Mouse (Mus musculus) T-cell, adult 2 months (primary cell): ENCODE results near the gene Tspan13.
A peak's percentile ranks its signal among the peaks of the same experiment; 100 is the strongest.

Experiments used
- DNase-seq: peaks from one replicate; pipeline ENCODE4 v3.0.0; 2022; ENCODE audit warnings: low spot score

Tspan13 gene

DNA sequence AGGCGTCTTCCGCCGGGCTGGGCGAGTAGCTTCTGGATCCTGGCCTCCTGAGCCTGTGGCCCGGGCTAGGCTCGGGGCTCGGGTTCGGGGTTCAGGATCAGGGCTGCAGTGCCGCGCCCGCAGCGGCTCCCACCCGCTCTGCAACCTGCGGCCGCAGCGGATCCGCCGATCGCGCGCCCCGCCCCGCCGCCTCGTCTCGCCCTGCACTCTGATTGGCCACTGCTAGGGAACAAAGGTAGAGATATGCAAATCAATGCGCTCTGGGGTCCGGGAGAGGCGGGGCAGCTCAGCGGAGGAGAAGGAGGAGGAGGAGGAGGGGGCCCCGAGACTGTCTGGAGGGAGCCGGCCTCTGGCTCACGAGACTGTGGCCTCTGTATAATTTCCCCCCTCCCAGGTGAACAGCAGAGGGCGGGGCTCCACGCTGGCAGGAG, at the start of gene Tspan13:
TSS of gene Tspan13 (minus strand) at position 153 of the 431 bp plus-strand sequence.
- DNase-seq: peak; percentile 92

DNA sequence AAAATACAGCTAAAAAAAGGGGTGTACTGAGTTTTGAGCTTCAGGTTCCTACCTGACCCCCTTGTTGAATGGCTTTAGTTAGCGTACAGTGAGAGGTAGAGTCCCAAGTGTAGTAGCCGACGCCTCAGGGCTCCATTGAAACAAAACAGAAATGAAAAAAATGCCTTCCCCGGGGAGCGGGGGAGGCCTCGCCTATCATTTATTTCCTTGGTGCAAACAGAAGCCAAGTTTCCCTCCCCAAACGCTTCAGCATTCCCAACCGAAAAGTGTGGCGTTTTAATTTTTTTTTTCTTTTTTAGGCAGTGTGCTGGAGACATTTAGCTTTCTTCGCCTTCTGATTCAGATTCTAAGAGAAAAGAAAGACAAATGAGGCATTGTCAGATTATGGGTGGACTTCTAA, 49.7 kb upstream of the Tspan13 start:
- DNase-seq: no peak

DNA sequence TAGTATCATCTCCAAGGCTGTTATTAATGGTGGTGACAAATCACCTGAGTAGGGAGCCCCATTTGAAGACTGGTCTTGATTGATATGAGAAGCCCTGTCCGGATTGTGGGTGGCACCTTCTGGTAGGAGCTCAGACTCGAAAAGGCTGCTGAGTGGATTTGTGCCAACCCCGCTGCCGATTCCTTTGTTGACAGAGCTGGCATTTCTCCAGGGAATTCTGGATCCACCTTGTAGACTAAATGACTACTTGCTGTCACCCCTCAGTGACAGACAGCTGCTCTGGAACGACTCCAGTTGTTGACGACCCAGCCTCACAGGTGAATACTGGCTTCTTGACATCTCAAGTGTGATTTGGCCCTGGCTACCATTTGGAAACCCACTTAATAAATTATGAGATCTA, 46.9 kb upstream of the Tspan13 start:
- DNase-seq: no peak

DNA sequence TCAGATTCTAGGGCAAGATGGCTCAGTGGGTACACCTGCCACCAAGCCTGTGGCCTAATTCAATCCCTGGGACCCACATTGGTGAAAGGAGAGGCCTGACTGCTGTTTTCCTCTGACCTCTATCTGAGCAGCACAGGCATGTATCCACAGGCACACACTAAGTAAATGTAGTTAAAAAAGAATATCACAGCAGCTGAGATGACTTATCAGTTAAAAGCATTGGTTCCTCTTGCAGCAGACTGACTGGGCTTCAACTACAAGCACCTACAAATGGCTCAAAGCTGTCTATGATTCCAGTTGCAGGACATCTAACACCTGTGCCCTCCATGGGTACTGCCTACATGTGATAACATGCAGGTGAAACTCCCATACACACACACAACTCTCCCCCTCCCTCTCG, 46.5 kb upstream of the Tspan13 start:
- DNase-seq: no peak

DNA sequence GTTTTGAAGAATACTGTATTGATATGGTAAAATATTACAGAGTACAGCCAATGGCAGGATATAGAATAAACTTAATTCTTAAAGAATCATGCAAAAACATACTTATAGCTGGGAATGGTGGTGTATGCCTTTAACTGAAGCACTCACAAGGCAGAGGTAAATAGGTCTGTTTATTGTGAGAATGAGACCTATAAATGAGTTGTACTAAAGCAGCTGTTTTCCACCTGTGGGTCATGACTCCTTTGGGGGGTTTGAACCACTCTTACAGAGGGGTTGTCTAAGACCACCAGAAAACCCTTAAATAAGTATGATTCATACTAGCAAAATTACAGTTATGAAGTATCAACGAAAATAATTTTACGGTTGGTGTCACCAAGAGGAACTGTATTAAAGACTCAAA, 43.1 kb upstream of the Tspan13 start:
- no peak for DNase-seq

DNA sequence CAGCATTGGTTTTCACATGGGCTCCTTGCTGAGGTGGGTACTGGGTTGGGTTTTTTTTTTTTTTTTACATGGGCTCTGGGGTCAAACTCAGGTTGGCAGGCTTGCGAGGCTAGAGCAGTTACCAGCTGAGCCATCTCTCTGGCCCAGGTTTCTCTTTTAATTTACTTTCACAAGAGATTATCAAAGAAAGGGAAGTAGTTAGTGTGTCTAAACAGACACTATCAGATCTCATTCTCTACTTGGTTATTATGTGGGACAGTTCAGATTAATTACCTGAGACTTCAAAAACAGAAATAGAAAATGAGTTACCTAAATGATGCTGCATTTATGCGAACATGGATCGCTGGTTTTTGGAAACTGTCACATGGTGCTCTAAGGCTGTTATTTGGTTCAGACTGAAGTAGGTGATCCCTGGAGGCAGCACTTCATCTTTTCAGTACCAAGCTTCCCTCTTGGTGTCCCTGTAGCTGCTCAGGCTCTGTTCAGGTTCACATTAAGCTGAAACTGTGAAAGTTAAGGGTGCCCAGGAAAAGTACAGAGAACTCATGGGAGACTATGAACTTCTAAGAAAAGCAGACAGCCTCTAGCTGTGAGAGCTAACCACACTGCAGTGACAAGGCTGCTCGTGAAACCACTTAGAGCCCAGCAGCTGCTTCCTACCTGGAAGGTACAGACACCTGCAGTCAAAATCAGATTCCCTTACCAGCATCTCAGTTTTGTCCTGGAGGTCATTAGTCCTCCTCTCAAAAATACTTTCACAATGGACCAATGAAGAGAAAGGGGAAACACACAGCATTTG, 36.0 kb upstream of the Tspan13 start:
- no peak for DNase-seq

DNA sequence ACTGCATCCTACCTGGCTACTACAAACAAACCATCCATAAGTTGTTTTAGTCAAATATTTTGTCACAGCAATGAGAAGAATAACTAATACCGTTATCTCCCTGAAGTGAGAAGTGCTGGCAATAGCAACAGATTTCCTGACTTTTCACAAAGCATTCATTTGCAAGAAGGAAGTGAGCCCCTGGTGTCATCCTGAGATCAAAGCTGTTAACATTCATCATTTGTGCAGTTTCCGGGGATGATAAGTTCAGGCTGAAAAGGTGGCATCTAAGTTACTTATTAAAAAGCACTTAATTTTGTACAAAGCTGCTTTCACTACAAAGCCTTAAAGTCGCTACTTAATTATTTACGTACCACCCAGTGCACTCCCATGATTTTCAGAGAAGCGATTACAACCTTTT, 30.6 kb upstream of the Tspan13 start:
- peak; percentile 14 for DNase-seq

DNA sequence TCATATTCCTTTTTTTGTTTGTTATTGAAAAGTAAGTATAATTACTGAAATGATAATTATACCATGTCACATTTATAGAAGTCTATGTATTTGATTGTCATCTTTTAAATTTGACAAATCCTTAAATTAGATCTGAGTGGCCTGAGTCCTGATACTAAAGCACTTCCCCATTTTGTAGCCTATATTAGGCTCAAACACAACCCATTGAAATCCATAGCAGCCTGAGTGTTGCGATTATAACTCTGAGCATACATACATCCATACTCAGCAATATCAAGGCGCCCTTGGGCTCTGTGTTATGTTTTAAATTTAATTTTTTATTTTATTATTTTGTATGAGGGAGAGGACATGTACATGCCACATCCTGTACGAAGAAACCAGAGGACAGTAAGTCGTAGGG, 27.9 kb upstream of the Tspan13 start:
- DNase-seq: no peak

DNA sequence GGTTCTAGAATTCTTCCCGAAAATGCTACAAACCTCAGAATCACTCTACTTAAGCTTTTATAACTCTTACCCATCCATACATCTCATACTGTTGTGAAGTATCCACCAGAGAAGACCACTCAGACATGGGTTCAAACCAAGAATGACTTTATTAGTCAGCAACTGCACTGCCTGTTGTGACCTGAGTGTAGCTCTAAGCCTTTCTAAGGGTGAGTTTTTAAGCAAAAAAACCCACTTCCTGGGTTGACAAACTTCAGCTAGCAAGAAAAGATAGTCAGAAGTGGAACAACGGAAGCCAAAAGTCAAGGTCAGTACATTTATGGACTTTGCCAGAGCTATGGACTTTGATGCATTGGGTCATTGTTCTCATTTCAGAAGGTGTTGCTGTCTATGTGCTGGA, 25.2 kb upstream of the Tspan13 start:
- DNase-seq: no peak

DNA sequence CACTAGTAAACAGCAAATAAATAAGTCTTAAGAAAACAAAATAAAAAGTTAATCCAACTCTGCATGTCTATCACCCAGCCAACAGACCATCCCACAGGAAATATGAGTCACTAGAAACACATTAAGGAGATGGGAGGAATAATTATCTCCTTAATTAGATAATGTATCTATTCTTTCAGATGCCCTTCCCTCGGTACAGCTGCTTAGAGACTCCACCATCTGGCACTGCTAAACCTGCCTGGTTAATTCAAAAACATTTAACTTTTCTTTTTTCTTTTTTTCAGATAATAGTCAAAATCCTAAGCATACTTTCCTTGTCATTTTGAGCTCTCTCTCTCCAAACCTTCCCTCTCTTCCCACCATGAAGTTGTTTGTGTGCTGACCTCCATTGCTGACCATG, 23.6 kb upstream of the Tspan13 start:
- no peak for DNase-seq

DNA sequence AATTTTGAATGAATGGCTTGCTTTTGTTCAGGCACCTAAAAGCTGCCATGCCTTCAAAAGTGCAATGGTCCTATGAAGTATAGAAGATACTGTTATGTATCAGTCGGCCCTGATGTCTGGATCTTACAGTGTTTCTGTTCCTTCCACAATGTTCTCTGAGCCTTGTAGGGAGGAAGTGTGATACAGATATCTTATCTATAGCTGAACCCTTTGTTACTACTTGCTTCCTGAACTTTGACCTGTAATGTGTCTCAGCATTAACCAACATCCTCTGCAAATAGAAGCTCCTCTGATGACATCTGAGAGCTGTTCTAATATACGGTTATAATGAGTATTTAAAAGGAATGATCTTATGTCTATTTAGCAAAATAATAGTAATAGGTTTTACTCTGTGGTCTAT, 15.4 kb upstream of the Tspan13 start:
- DNase-seq: no peak

DNA sequence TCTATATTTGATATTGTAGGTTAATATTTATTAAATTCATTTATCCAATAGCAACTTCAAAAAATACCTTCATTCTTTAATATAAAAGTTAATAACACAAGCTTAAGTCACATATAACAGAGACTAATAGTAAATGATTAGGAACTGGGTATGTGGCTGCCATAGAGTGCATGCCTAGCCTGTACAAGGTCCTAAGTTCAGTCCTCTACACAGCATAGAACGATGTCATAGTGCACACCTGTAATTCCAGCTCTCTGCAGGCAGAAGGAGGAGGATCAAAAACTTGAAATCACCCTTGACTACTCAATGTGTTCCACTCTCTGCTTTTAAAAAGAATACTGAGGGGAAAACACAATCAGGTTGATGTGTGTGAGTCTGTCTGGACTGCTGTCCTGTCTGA, 8.0 kb upstream of the Tspan13 start:
- DNase-seq: no peak

DNA sequence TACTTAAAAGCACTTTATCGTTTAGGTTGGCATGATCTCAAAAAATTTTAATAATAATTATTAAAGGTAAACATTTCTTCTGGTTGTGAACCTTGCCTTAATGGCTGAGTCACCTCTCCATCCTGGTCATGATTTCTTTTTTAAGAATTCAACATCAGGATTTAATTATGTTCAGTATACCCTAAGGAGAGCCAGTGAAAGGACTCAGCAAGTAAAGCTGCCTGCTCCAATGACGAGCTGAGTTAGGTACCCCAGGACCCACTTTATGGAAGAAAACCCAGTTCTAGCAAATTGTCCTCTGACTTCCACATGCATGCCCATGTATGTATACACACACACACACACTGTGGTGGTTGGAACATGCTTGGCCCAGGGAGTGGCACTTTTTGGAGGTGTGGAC, 5.3 kb upstream of the Tspan13 start:
- no peak for DNase-seq

DNA sequence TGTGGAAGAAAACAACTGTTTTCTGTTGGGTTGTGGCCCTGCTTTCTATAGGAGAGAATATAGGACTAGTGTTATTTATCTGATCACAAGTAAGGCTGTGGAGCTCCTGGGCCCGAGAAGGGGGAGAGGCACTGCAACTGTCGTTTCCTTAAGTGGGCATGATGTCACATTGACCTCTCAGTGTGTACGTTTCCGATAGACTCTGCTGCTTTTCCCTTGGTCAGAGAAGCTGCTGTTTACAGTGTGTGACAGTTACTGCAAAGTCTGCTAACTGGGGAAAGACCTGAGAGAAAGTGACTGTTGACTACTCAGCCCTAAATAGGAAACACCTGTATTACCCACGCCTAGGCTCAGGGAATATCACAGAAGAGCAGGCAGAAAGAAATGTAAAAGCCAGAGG, 3.9 kb upstream of the Tspan13 start:
- no peak for DNase-seq

DNA sequence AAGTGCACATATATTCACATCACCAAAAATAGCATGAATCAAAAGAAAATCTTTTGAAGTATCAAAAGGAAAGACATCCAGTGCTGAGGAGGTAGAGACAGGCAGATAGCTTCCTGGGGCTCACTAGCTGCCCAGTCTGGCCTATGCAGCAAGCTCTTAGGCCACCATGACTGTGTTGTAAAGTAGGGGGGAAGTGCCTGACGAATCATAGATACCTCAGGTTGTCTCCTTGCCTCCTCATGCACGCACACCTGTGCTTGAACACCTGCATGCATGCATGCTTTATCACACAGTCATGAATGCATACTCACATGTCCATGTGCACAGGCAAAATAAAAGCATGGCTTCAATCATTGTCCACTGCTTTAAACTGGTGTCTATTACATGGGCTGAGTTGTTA, 2.4 kb upstream of the Tspan13 start:
- no peak for DNase-seq

DNA sequence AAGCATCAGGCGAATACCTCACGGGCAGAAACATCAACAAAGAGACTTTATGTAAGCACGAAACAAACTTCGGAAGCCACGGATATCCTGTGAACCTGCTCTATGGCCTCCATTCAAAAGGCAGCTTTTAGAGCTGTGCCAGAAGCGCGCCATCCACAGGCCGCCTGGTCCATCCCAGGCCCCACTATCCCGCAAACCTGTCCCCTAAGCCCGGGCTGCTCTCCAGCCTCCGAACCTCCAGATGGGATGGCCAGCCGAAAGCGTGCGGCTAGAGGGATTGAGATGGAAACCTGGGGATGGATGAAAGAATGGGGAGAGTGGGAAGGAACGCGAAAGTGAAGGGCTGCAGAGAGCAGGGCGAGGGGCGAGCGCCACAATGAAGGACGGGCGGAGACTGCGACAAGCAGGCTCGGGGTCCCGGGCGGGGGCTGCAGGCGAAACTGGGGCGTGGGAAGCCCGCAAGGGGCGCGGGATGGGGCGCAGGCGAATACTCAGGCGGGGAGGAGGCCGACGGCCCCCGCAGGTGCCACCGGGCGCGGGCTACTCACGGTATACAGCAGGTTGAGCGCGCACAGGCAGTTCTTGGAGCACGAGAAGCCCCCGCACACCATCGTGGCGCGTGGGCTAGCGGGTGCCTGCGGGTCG, 475 bp downstream of the Tspan13 start:
- peak; percentile 69 for DNase-seq

DNA sequence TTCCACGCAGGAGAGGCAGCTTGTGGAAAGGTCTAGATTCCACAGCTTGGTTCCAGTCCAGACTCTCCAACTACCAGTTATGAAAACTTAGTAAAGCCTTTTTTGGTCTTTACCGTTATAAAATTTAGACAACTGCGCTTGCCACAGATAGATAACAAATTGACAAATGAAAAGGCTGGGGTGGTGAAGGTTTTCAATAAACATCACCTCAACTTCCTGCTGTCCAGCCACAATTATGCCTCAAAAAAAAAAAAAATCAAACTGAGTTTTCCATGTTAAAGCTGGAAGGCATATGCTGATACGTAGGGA, 1.1 kb downstream of the Tspan13 start:
- DNase-seq: no peak

DNA sequence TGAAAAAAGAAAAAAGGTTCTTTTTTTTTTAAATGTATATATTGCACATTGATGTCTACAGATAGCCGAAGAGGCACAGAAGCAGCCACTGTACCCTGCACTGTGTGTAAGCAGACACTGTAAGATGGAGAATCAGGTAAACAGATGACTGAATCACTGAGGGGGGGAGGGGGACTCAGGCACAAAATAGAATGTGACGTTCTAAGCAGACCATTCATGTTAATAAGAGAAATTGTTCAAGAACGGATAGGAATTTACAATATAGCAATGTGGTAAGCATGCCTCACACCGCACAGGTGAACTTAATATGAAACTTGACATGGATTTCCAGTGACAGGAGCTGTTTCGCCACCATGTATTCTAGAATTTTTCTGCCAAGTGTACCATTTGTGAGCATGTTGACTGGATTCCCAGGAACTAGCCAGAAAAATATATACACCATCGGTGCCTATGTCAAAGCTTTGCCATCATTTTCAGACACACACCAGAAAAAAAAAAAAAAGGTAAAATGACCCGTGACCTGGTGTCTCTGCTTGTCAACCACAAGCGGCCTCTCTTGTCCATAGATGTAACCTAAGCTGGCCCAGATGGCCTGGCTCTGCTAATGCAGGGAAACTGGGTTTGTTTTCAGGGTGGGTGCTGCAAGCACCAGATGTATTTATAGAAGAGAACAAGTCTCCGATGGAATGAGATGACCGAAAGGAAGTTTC, 1.6 kb downstream of the Tspan13 start:
- peak; percentile 10 for DNase-seq

DNA sequence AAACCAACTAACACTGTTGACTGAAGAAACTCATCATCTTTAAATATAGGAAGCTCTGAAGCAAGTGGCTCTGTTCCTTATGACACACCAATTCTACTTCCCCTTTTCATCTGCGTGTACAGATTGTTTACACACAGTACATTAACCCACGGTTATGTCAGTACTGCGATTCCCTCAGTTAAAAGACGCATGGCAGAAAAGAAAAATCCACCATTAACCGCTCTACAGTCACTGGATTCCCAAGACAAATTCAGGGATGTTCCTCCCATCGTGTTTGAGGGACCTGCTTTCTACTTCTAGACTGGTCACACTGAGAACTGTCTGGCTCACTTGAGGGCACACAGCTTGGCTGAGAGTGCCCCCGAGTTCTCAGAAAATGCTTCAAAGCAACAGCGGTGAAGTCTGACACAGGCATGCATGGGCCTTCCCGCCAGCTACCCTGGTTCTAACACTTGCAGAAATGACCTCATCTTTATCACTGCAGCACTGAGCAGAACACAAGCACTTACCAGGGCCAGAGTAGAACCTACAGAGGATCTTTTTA, 2.7 kb downstream of the Tspan13 start:
- peak; percentile 66 for DNase-seq

DNA sequence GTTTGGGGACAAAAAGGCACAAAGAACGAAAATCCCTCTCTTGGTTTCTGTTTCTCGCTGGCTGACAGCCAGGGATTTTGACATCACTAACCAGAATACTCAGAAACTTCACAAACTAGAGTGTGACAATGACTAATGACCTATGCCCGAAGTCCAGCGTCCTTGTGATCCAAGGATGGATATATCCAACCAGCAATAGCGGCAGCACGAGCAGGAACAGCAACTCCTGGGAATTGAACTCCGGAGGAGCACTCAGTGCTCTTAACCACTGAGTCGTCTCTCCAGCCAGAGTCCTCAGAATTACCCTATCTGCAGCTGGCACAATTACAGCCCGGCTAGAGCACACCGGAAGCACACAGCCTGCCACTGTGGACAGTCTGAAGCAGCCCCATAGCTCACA, 5.5 kb downstream of the Tspan13 start:
- DNase-seq: peak; percentile 15

DNA sequence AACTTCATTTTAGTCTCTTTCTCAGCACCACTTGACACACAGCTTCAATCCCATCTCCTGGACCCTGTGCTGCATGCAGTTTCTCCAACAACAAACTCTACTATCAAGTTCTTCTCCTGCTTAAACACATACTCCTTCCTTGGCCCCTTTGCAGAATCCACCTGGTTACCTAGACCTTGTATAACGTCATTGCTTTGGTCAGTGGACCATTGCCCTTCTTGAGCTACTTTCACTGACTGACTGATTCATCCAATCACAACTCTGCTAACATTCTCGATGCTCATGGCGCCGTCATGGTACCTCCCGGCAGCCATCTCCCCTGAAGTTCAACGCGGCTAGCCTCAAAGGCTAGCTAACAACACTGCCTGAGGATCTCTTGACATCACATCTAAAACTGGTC, 6.2 kb downstream of the Tspan13 start:
- no peak for DNase-seq

DNA sequence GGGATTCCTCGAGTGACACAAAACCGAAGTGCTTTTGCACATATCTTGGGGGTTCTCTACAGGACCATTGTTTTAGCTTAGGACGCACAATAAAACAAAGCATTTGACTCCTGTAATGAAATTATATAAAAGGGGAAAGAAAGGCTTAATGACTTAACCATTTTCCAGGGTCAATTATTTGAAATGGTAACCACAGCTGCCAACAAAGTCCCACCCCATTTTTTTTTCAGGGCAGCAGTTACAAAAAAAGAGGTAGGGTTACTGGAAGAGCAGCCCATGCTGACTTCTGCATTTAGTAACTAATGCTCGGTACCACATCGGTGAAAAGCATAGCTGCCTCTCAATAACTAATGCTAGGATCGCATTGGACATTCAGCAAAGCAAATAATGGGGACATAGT, 6.8 kb downstream of the Tspan13 start:
- DNase-seq: no peak

DNA sequence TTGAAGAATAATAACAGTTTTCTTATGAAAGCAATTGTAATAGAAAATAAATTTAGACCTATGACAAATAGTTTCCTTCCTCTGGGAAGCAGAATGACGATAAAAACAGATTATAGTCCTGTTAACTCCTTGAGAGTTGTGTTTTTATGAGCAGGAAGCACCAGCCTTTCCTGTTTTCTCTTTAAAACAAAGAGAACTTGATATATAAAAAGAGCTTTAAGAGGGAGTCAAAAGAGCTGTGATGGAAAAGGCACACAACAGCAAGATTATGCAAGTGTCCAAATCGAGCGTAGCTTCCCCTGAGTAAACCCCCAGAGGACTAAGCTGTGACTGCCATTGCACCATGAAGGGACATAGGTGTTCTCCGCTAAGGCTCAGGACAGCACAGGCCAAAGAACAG, 9.9 kb downstream of the Tspan13 start:
- no peak for DNase-seq
